Mouse (Mus musculus): Measurements from ENCODE around the gene Pcgf5.

The Pcgf5 gene

GRCm38 (mm10) chr19:36497067-36497466 is 149.0 kb downstream of the Pcgf5 start:
- no peak for DNase-seq

GRCm38 (mm10) chr19:36497744-36498143 is 149.6 kb downstream of the Pcgf5 start:
- DNase-seq, result no peak

GRCm38 (mm10) chr19:36504716-36505115 is 156.6 kb downstream of the Pcgf5 start:
- no peak for DNase-seq

Measured in lung, postnatal 4 days (tissue).